9 mouse cellular contexts compared by ENCODE assay signal in the genomic region with DNA sequence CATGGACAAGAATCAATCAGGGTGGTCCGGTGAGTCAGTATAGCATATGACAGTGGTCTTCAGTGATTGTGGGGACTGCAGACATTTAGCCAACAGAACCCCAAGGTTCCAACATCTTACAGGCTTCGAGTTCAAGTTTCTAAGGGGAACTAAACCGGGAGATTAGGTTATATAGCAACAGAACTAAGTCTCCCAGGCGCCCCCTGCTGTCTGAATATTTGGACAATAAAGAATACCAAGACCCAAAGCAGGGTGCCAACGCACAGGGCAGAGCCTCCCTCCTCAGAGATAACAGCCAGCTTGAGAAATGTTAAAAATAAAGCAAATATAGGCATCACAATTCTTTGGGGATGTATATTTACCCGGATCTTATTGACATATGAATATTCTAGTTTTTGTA. TPM values are rescaled to one million over a fixed set of nuclear protein-coding genes. Genes with fewer than 3 reads are reported as not detected.
A peak's percentile ranks its signal among the peaks of the same experiment; 100 is the strongest.
DNase-seq lines count a peak whose midpoint lies in the region; ATAC-seq and TF ChIP-seq lines count a peak whose summit lies in the region.
"Had no signal": no experiment of that assay in that cellular context is flagged by ENCODE, and none has a peak within 500 bp of the region (broad histone marks: within the 10 kb centered on the region; RNA-seq: fewer than 3 reads in every experiment).

No protein-coding gene starts in this region.

- peak; percentile 33; the same call in 1 of the 2 replicates for ATAC-seq in forebrain, embryonic 12.5 days (ENCODE audit: low FRiP score)
- ATAC-seq in forebrain, embryonic 16.5 days, result no peak
- ATAC-seq in megakaryocyte progenitor cell, adult 5-6 weeks (replicated peaks; ENCODE audit: poor library complexity), result peak; percentile 70

- no peak for TF ChIP-seq POLR2A in spleen, adult 2 months (IDR thresholded peaks at IDR 0.05; ENCODE audit: low read depth, low read length)

- H3K4me2 ChIP-seq in forebrain, embryonic 12.5 days, result no peak overlapping the region
- H3K4me2 ChIP-seq in forebrain, embryonic 16.5 days (ENCODE audit: low read length), result no peak overlapping the region
- H3K4me2 ChIP-seq: limb, embryonic 13.5 days had no signal

- H3K4me3 ChIP-seq in forebrain, embryonic 12.5 days (replicated peaks), result no peak overlapping the region
- no peak overlapping the region for H3K4me3 ChIP-seq in forebrain, embryonic 16.5 days (replicated peaks; ENCODE audit: low read length)
- no peak overlapping the region for H3K4me3 ChIP-seq in ES-E14 (ENCODE audit: insufficient read depth in 1 of 2, low read depth in 1 of 2, low read length in 2 of 2, poor library complexity in 1 of 2, severe bottlenecking in 1 of 2)
- no peak overlapping the region for H3K4me3 ChIP-seq in spleen, adult 2 months (ENCODE audit: extremely low read depth, insufficient read depth, insufficient read length)
- H3K4me3 ChIP-seq: limb, embryonic 13.5 days had no signal

- H3K9me3 ChIP-seq in forebrain, embryonic 12.5 days, result no peaks in the 10 kb centered on the region
- no peaks in the 10 kb centered on the region for H3K9me3 ChIP-seq in forebrain, embryonic 16.5 days (ENCODE audit: control insufficient read depth, low read length)
- no peaks in the 10 kb centered on the region for H3K9me3 ChIP-seq in ES-E14 (ENCODE audit: control insufficient read depth, insufficient read depth, low read depth, low read length)
- H3K9me3 ChIP-seq: limb, embryonic 13.5 days had no signal

- peaks cover 3% of the 10 kb centered on the region; the same call in 1 of the 2 replicates for H3K27me3 ChIP-seq in forebrain, embryonic 12.5 days
- H3K27me3 ChIP-seq in forebrain, embryonic 16.5 days (replicated peaks; ENCODE audit: control insufficient read depth, insufficient read depth, low read length), result no peaks in the 10 kb centered on the region
- H3K27me3 ChIP-seq in spleen, adult 2 months (ENCODE audit: control insufficient read depth, insufficient read depth, low read length), result no peaks in the 10 kb centered on the region
- H3K27me3 ChIP-seq: limb, embryonic 13.5 days had no signal

- H3K27ac ChIP-seq in forebrain, embryonic 12.5 days, result no peak overlapping the region
- no peak overlapping the region for H3K27ac ChIP-seq in forebrain, embryonic 16.5 days (ENCODE audit: low read length)
- H3K27ac ChIP-seq in ES-E14 (ENCODE audit: insufficient read depth, low read depth, low read length, poor library complexity, severe bottlenecking), result no peak overlapping the region
- H3K27ac ChIP-seq in spleen, adult 2 months (ENCODE audit: insufficient read depth, low read length), result no peak overlapping the region
- H3K27ac ChIP-seq: limb, embryonic 13.5 days had no signal

- peak; percentile 23; the same call in 1 of the 2 replicates for TF ChIP-seq CTCF in spleen, adult 2 months (IDR thresholded peaks at IDR 0.05; ENCODE audit: extremely low read depth, insufficient read depth, insufficient read length, insufficient replicate concordance)

- 42% methylated on average over 6 of the region's 6 CpGs for WGBS in forebrain, embryonic 12.5 days
- WGBS in forebrain, embryonic 16.5 days, result 42% methylated on average over 6 of the region's 6 CpGs
- WGBS in spleen, adult 2 months, result 34% methylated on average over 6 of the region's 6 CpGs

- H3K4me1 ChIP-seq in forebrain, embryonic 12.5 days, result peaks cover 6% of the 10 kb centered on the region; the same call in 1 of the 2 replicates
- H3K4me1 ChIP-seq in forebrain, embryonic 16.5 days (replicated peaks; ENCODE audit: control insufficient read depth, insufficient read depth, low read length), result no peaks in the 10 kb centered on the region
- H3K4me1 ChIP-seq in ES-E14 (ENCODE audit: control insufficient read depth in 2 of 2, insufficient read depth in 2 of 2, low read length in 2 of 2, poor library complexity in 1 of 2), result no peaks in the 10 kb centered on the region
- H3K4me1 ChIP-seq in spleen, adult 2 months (ENCODE audit: control insufficient read depth, insufficient read depth, insufficient read length), result no peaks in the 10 kb centered on the region

- in situ Hi-C loops in ES-E14 (cut with MboI; ENCODE audit: low sequenced_read_pairs in 2 of 2, unreplicated experiment in 2 of 2), result loop anchor here in 1 of 2 experiments (25.0 kb wide), 1 partner anchor 791 kb away; no protein-coding TSS in a partner anchor

- no peak overlapping the region for H3K9ac ChIP-seq in forebrain, embryonic 12.5 days
- H3K9ac ChIP-seq in forebrain, embryonic 16.5 days (replicated peaks; ENCODE audit: low read depth, low read length), result no peak overlapping the region
- no peak overlapping the region for H3K9ac ChIP-seq in ES-E14 (ENCODE audit: insufficient read depth, low read depth, low read length, poor library complexity, severe bottlenecking)
- H3K9ac ChIP-seq: limb, embryonic 13.5 days had no signal

- H3K36me3 ChIP-seq in forebrain, embryonic 12.5 days (replicated peaks), result no peaks in the 10 kb centered on the region
- H3K36me3 ChIP-seq in forebrain, embryonic 16.5 days (ENCODE audit: control insufficient read depth, insufficient read depth), result no peaks in the 10 kb centered on the region
- no peaks in the 10 kb centered on the region for H3K36me3 ChIP-seq in ES-E14 (ENCODE audit: control insufficient read depth, insufficient read depth, low read length, poor library complexity, severe bottlenecking)
- peaks cover 11% of the 10 kb centered on the region for H3K36me3 ChIP-seq in spleen, adult 2 months (ENCODE audit: control insufficient read depth, insufficient read depth, low read length)
- H3K36me3 ChIP-seq: limb, embryonic 13.5 days had no signal

- peak; percentile 41 for DNase-seq in ES-E14 (ENCODE audit: low read depth, low spot score)
- DNase-seq in cerebellum, adult 18-20 months, result peak; percentile 70 to 73
- DNase-seq in gastrocnemius, adult 8-10 months (ENCODE audit: low spot score in 2 of 2), result peak; percentile 35 to 50
- DNase-seq in layer of hippocampus, postnatal 10 days (ENCODE audit: low spot score in 2 of 2), result peak; percentile 59 to 72
- DNase-seq in spleen, adult 2 months (ENCODE audit: low read depth in 1 of 2, low spot score in 2 of 2), result peak; percentile 47 to 71

TF ChIP-seq in ES-E14, 5 proteins besides CTCF, POLR2A, EP300 and RAD21:
- TF ChIP-seq ZC3H11A (IDR thresholded peaks at IDR 0.05; ENCODE audit: borderline replicate concordance, low read depth, low read length) (peak; percentile 30; the same call in 1 of the 2 replicates), ZNF384 (IDR thresholded peaks at IDR 0.05; ENCODE audit: low read depth, low read length) (no peak)

RNA-seq across cellular contexts. Expression of a gene that starts 24.0 kb away (rescaled TPM):
- 0.19 and 0.22 TPM in 2 replicates for polyA plus RNA-seq in forebrain, embryonic 12.5 days (2016; fragmentation: Nextera tagmentation; extraction: Ambion mirVana)
- polyA plus RNA-seq in forebrain, embryonic 16.5 days (2015; fragmentation: Nextera tagmentation; extraction: Ambion mirVana), result 0.30 and 0.33 TPM in 2 replicates
- not detected in 2 replicates for total RNA-seq in ES-E14 (2012; rRNA removed)
- under 1 TPM in 2 of 4 experiments, not detected in 2; 0.17 to 0.24 TPM for total RNA-seq in gastrocnemius, adult 8-10 months (2022)
- total RNA-seq in layer of hippocampus, postnatal 10 days (2021), result under 1 TPM; 0.30 to 0.49 TPM
- 11.1 and 13.2 TPM in 2 replicates for total RNA-seq in megakaryocyte progenitor cell, adult 5-6 weeks (2015)
- total RNA-seq in megakaryocyte progenitor cell, adult 5-6 weeks (2017), result 29.6 and 36.9 TPM in 2 replicates
- 35.3 and 49.6 TPM in 2 replicates for polyA plus RNA-seq in spleen, adult 2 months (2012; rRNA removed)

RNA-seq across cellular contexts. Expression of a gene that starts 53.1 kb away (rescaled TPM):
- 85.6 and 89.5 TPM in 2 replicates for polyA plus RNA-seq in forebrain, embryonic 12.5 days (2016; fragmentation: Nextera tagmentation; extraction: Ambion mirVana)
- polyA plus RNA-seq in forebrain, embryonic 16.5 days (2015; fragmentation: Nextera tagmentation; extraction: Ambion mirVana), result 56.2 and 64.9 TPM in 2 replicates
- 37.9 and 53.6 TPM in 2 replicates for total RNA-seq in ES-E14 (2012; rRNA removed)
- 100 to 1,000 TPM; 118 to 168 (median 150) TPM for total RNA-seq in gastrocnemius, adult 8-10 months (2022)
- 10 to 100 TPM; 53.5 to 56.9 TPM for total RNA-seq in layer of hippocampus, postnatal 10 days (2021)
- total RNA-seq in megakaryocyte progenitor cell, adult 5-6 weeks (2015), result 77.4 and 101 TPM in 2 replicates
- 66.5 and 77.4 TPM in 2 replicates for total RNA-seq in megakaryocyte progenitor cell, adult 5-6 weeks (2017)
- 3.5 and 4.0 TPM in 2 replicates for polyA plus RNA-seq in spleen, adult 2 months (2012; rRNA removed)

Comparison
In these comparisons a context has a peak if more than half of its experiments do, and no peak if none do; other contexts are left out.
1. RNA of a gene that starts 24.0 kb away (total RNA-seq): 11.1 to 36.9 TPM in megakaryocyte progenitor cell, adult 5-6 weeks; 0.30 to 0.49 TPM in layer of hippocampus, postnatal 10 days, 0.17 to 0.24 TPM in gastrocnemius, adult 8-10 months and not detected in ES-E14; every median in the first group is over 4 times any median in the second.
2. Peak in every context shown above with its lines, with median percentiles within 50 percentile points of each other: DNase-seq.